ENCODE assay signal across 27 mouse cellular contexts in the genomic region with DNA sequence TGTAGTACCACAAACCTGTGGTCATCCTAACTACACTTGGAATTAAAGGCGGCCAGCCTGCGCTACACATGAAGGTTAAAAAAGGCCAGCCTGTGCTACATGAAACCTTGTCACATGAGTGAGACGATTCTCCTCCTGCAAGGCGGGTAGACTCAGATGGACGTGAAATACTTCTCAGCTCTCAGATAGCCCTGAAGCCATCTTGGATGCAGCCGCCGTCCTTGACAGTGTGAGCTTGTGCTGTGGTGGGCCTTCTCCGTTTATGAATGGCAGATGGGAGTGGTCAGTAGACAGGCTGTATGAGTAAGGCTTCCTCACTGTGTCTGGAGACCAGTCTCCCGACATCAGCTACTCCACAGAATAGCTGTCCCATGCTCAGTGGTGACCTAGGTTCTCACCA. TPM values are rescaled to one million over a fixed set of nuclear protein-coding genes. Genes with fewer than 3 reads are reported as not detected.
A peak's percentile ranks its signal among the peaks of the same experiment; 100 is the strongest.
DNase-seq lines count a peak whose midpoint lies in the region; ATAC-seq and TF ChIP-seq lines count a peak whose summit lies in the region.
"Had no signal": no experiment of that assay in that cellular context is flagged by ENCODE, and none has a peak within 500 bp of the region (broad histone marks: within the 10 kb centered on the region; RNA-seq: fewer than 3 reads in every experiment).

No protein-coding gene starts in this region.

- H3K36me3 ChIP-seq in stomach, embryonic 16.5 days (ENCODE audit: control insufficient read depth, insufficient read depth, low read length) = no peaks in the 10 kb centered on the region
- peaks cover 16% of the 10 kb centered on the region; the same call in 1 of the 2 replicates for H3K36me3 ChIP-seq in stomach, postnatal 0 days (ENCODE audit: control insufficient read depth, insufficient read depth, low read length)
- peaks cover 19% of the 10 kb centered on the region for H3K36me3 ChIP-seq in ES-E14 (ENCODE audit: control insufficient read depth, insufficient read depth, low read length, poor library complexity, severe bottlenecking)
- peaks cover 38% of the 10 kb centered on the region for H3K36me3 ChIP-seq in myocyte (ENCODE audit: control insufficient read depth, insufficient read depth)
- H3K36me3 ChIP-seq: forebrain, embryonic 15.5 days had no signal

- peak; percentile 4 for DNase-seq in kidney, postnatal 10 days
- no peak for DNase-seq in kidney, adult 9 months
- no peak for DNase-seq in stomach, postnatal 0 days (ENCODE audit: low spot score)
- no peak for DNase-seq in ES-E14 (ENCODE audit: low read depth, low spot score)
- no peak for DNase-seq in embryo, embryonic 10.5 days (ENCODE audit: low spot score)
- DNase-seq in gastrocnemius, postnatal 14 days = no peak
- DNase-seq: adrenal gland, adult 2 months; adrenal gland, postnatal 14 days; cerebellum, adult 18-20 months; cerebellum, adult 9-10 months; cerebellum, postnatal 14 days; gastrocnemius, postnatal 10 days; heart, adult 18-20 months; heart, postnatal 14 days; heart, postnatal 4 days had no signal

- H3K4me1 ChIP-seq in stomach, embryonic 16.5 days (ENCODE audit: control insufficient read depth, insufficient read depth, low read length) = peaks cover 9% of the 10 kb centered on the region
- H3K4me1 ChIP-seq in stomach, postnatal 0 days (replicated peaks; ENCODE audit: control insufficient read depth, insufficient read depth) = 0 out of 2 replicates have a peak, but pooled peaks cover 2% of the 10 kb centered on the region
- peaks cover 2 to 5% of the 10 kb centered on the region in 2 experiments; a peak in 1 of 4 replicates for H3K4me1 ChIP-seq in ES-E14 (ENCODE audit: control insufficient read depth in 2 of 2, insufficient read depth in 2 of 2, low read length in 2 of 2, poor library complexity in 1 of 2)
- H3K4me1 ChIP-seq: embryonic facial prominence, embryonic 12.5 days; embryonic facial prominence, embryonic 15.5 days; forebrain, embryonic 12.5 days; forebrain, embryonic 15.5 days had no signal

- in situ Hi-C loops in ES-E14 (cut with MboI; ENCODE audit: low sequenced_read_pairs in 2 of 2, unreplicated experiment in 2 of 2) = no loop called here

- H3K9ac ChIP-seq in stomach, embryonic 16.5 days (ENCODE audit: low read length) = no peak overlapping the region
- H3K9ac ChIP-seq in stomach, postnatal 0 days (ENCODE audit: low read length) = no peak overlapping the region
- 0 out of 2 replicates have a peak overlapping the region, but pooled peaks have one; percentile 6 for H3K9ac ChIP-seq in ES-E14 (ENCODE audit: insufficient read depth, low read depth, low read length, poor library complexity, severe bottlenecking)
- H3K9ac ChIP-seq: embryonic facial prominence, embryonic 12.5 days; embryonic facial prominence, embryonic 15.5 days; forebrain, embryonic 12.5 days; forebrain, embryonic 15.5 days; heart, embryonic 12.5 days; heart, embryonic 15.5 days; hindbrain, embryonic 14.5 days had no signal

- no peak overlapping the region for H3ac ChIP-seq in myocyte (ENCODE audit: control insufficient read depth, insufficient read length)

- 87% methylated on average over 9 of the region's 9 CpGs for WGBS in stomach, embryonic 16.5 days
- 81% methylated on average over 9 of the region's 9 CpGs for whole genome bisulfite sequencing in stomach, postnatal 0 days

- TF ChIP-seq POLR2A in myocyte (IDR thresholded peaks at IDR 0.05; ENCODE audit: insufficient read length, low read depth) = no peak

- ATAC-seq in stomach, embryonic 16.5 days (ENCODE audit: insufficient read depth, low FRiP score) = no peak
- no peak for ATAC-seq in stomach, postnatal 0 days (ENCODE audit: low FRiP score, low TSS enrichment)
- ATAC-seq: CD4-positive, CD25-positive, alpha-beta regulatory T cell, adult 4 months; forebrain, embryonic 15.5 days; hindbrain, postnatal 0 days; inflammation-experienced regulatory T-cells, adult 6 months had no signal

- no peaks in the 10 kb centered on the region for H3K27me3 ChIP-seq in stomach, embryonic 16.5 days (ENCODE audit: control insufficient read depth, insufficient read depth, low read length)
- no peaks in the 10 kb centered on the region for H3K27me3 ChIP-seq in stomach, postnatal 0 days (ENCODE audit: control insufficient read depth, insufficient read depth, low read length)
- no peaks in the 10 kb centered on the region for H3K27me3 ChIP-seq in myocyte (ENCODE audit: control insufficient read depth, insufficient read depth, insufficient read length)
- H3K27me3 ChIP-seq: embryonic facial prominence, embryonic 12.5 days; embryonic facial prominence, embryonic 15.5 days; forebrain, embryonic 12.5 days; forebrain, embryonic 15.5 days; heart, embryonic 12.5 days; heart, embryonic 15.5 days had no signal

- H3K4me3 ChIP-seq in stomach, embryonic 16.5 days (replicated peaks; ENCODE audit: low read length) = no peak overlapping the region
- H3K4me3 ChIP-seq in stomach, postnatal 0 days (ENCODE audit: low read depth, low read length) = no peak overlapping the region
- H3K4me3 ChIP-seq in ES-E14 (ENCODE audit: insufficient read depth in 1 of 2, low read depth in 1 of 2, low read length in 2 of 2, poor library complexity in 1 of 2, severe bottlenecking in 1 of 2) (peak overlapping the region; percentile 26 to 39; a peak in 2 of 4 replicates), myocyte (no peak overlapping the region)
- H3K4me3 ChIP-seq: embryonic facial prominence, embryonic 12.5 days; embryonic facial prominence, embryonic 15.5 days; forebrain, embryonic 12.5 days; forebrain, embryonic 15.5 days; heart, embryonic 12.5 days; heart, embryonic 15.5 days had no signal

- no peak overlapping the region for H3K4me2 ChIP-seq in stomach, embryonic 16.5 days (ENCODE audit: low read depth, low read length)
- H3K4me2 ChIP-seq in stomach, postnatal 0 days (replicated peaks; ENCODE audit: low read depth) = no peak overlapping the region
- H3K4me2 ChIP-seq in myocyte (ENCODE audit: low read depth) = no peak overlapping the region
- H3K4me2 ChIP-seq: embryonic facial prominence, embryonic 12.5 days; embryonic facial prominence, embryonic 15.5 days; forebrain, embryonic 12.5 days; forebrain, embryonic 15.5 days; heart, embryonic 12.5 days; heart, embryonic 15.5 days; hindbrain, embryonic 14.5 days had no signal

- no peak for TF ChIP-seq CTCF in stomach, postnatal 0 days (IDR thresholded peaks at IDR 0.05; ENCODE audit: low read depth)

- no peak for TF ChIP-seq EP300 in stomach, postnatal 0 days (optimal IDR thresholded peaks at IDR 0.05)

- H3K9me3 ChIP-seq in stomach, embryonic 16.5 days (replicated peaks; ENCODE audit: control insufficient read depth, low read length) = no peaks in the 10 kb centered on the region
- H3K9me3 ChIP-seq in stomach, postnatal 0 days (ENCODE audit: control insufficient read depth, low read length) = no peaks in the 10 kb centered on the region
- no peaks in the 10 kb centered on the region for H3K9me3 ChIP-seq in ES-E14 (ENCODE audit: control insufficient read depth, insufficient read depth, low read depth, low read length)
- H3K9me3 ChIP-seq: embryonic facial prominence, embryonic 12.5 days; embryonic facial prominence, embryonic 15.5 days; forebrain, embryonic 12.5 days; forebrain, embryonic 15.5 days; heart, embryonic 12.5 days; heart, embryonic 15.5 days had no signal

- H3K79me2 ChIP-seq in myocyte (ENCODE audit: control insufficient read depth, insufficient read depth) = no peaks in the 10 kb centered on the region

- peak overlapping the region; percentile 7; the same call in 1 of the 2 replicates for H3K27ac ChIP-seq in stomach, embryonic 16.5 days (ENCODE audit: low read length)
- H3K27ac ChIP-seq in stomach, postnatal 0 days (replicated peaks) = no peak overlapping the region
- no peak overlapping the region for H3K27ac ChIP-seq in ES-E14 (ENCODE audit: insufficient read depth, low read depth, low read length, poor library complexity, severe bottlenecking)
- H3K27ac ChIP-seq: embryonic facial prominence, embryonic 12.5 days; forebrain, embryonic 12.5 days; forebrain, embryonic 15.5 days; heart, embryonic 15.5 days; hindbrain, embryonic 14.5 days; hindbrain, postnatal 0 days had no signal

- intact Hi-C loops in gastrocnemius, postnatal 14 days (cut with DNase I; ENCODE audit: low total_unique reads) = no loop called here

TF ChIP-seq in ES-E14, 5 proteins besides CTCF, POLR2A, EP300 and RAD21 (continues in another document):
- no peak for TF ChIP-seq CHD2 (IDR thresholded peaks at IDR 0.05; ENCODE audit: low read depth, low read length)

TF ChIP-seq in myocyte, 11 proteins besides CTCF, POLR2A, EP300 and RAD21:
- TF ChIP-seq POLR2AphosphoS2 (IDR thresholded peaks at IDR 0.05; ENCODE audit: insufficient read length, low read depth) (peak; percentile 74), MAX (IDR thresholded peaks at IDR 0.05; ENCODE audit: low read depth) (no peak)

RNA-seq across cellular contexts. Expression of gene Myl6b, which starts 10.7 kb away (rescaled TPM):
- polyA plus RNA-seq in stomach, embryonic 16.5 days (2015; fragmentation: Nextera tagmentation; extraction: Ambion mirVana) = 2.7 and 3.9 TPM in 2 replicates
- polyA plus RNA-seq in stomach, postnatal 0 days (2015; fragmentation: Nextera tagmentation; extraction: Ambion mirVana) = 2.2 and 2.6 TPM in 2 replicates
- 2.0 and 3.7 TPM in 2 replicates for total RNA-seq in ES-E14 (2012; rRNA removed)
- 734 TPM for polyA plus RNA-seq in myocyte (2012; fragmentation: generic; extraction: Trizol)
- 100 to 1,000 TPM in 1 of 2 experiments, 10 to 100 TPM in 1; 54.6 to 180 TPM for total RNA-seq in gastrocnemius, postnatal 14 days (2021)

RNA-seq across cellular contexts. Expression of gene Myl6, which starts 15.3 kb away (rescaled TPM):
- 2,126 and 2,216 TPM in 2 replicates for polyA plus RNA-seq in stomach, embryonic 16.5 days (2015; fragmentation: Nextera tagmentation; extraction: Ambion mirVana)
- 2,935 and 3,187 TPM in 2 replicates for polyA plus RNA-seq in stomach, postnatal 0 days (2015; fragmentation: Nextera tagmentation; extraction: Ambion mirVana)
- 894 and 1,090 TPM in 2 replicates for total RNA-seq in ES-E14 (2012; rRNA removed)
- polyA plus RNA-seq in myocyte (2012; fragmentation: generic; extraction: Trizol) = 2,234 TPM
- 100 to 1,000 TPM; 214 to 276 TPM for total RNA-seq in gastrocnemius, postnatal 14 days (2021)

RNA-seq across cellular contexts. Expression of gene Esyt1, which starts 16.5 kb away (rescaled TPM):
- 32.9 TPM in 2 replicates for polyA plus RNA-seq in stomach, embryonic 16.5 days (2015; fragmentation: Nextera tagmentation; extraction: Ambion mirVana)
- polyA plus RNA-seq in stomach, postnatal 0 days (2015; fragmentation: Nextera tagmentation; extraction: Ambion mirVana) = 15.0 and 15.1 TPM in 2 replicates
- total RNA-seq in ES-E14 (2012; rRNA removed) = 62.7 and 135 TPM in 2 replicates
- 166 TPM for polyA plus RNA-seq in myocyte (2012; fragmentation: generic; extraction: Trizol)
- 10 to 100 TPM; 21.6 to 24.0 TPM for total RNA-seq in gastrocnemius, postnatal 14 days (2021)

RNA-seq across cellular contexts. Expression of gene Zc3h10, which starts 38.4 kb away (rescaled TPM):
- polyA plus RNA-seq in stomach, embryonic 16.5 days (2015; fragmentation: Nextera tagmentation; extraction: Ambion mirVana) = 10.7 and 10.8 TPM in 2 replicates
- 7.8 and 8.5 TPM in 2 replicates for polyA plus RNA-seq in stomach, postnatal 0 days (2015; fragmentation: Nextera tagmentation; extraction: Ambion mirVana)
- 18.8 and 19.5 TPM in 2 replicates for total RNA-seq in ES-E14 (2012; rRNA removed)
- polyA plus RNA-seq in myocyte (2012; fragmentation: generic; extraction: Trizol) = 13.8 TPM
- total RNA-seq in gastrocnemius, postnatal 14 days (2021) = 1 to 10 TPM; 5.0 to 6.4 TPM

RNA-seq across cellular contexts. Expression of gene Rpl41, which starts 39.9 kb away (rescaled TPM):
- polyA plus RNA-seq in stomach, embryonic 16.5 days (2015; fragmentation: Nextera tagmentation; extraction: Ambion mirVana) = 3,732 and 3,890 TPM in 2 replicates
- 3,550 and 3,693 TPM in 2 replicates for polyA plus RNA-seq in stomach, postnatal 0 days (2015; fragmentation: Nextera tagmentation; extraction: Ambion mirVana)
- 5,552 and 6,346 TPM in 2 replicates for total RNA-seq in ES-E14 (2012; rRNA removed)
- polyA plus RNA-seq in myocyte (2012; fragmentation: generic; extraction: Trizol) = 12,553 TPM
- total RNA-seq in gastrocnemius, postnatal 14 days (2021) = 1,000 to 10,000 TPM; 1,413 to 1,625 TPM

Comparison
In these comparisons a context has a peak if more than half of its experiments do, and no peak if none do; other contexts are left out.
1. H3K4me3 ChIP-seq: peak in ES-E14 (2 of 2); none in stomach, embryonic 16.5 days (single experiment), stomach, postnatal 0 days (single experiment) and myocyte (single experiment).
2. RNA of gene Myl6b, which starts 10.7 kb away (polyA plus RNA-seq): 734 TPM in myocyte (single experiment); 2.7 to 3.9 TPM in stomach, embryonic 16.5 days and 2.2 to 2.6 TPM in stomach, postnatal 0 days; every median in the first group is over 100 times any median in the second.